Mouse (Mus musculus): ENCODE measurements around the gene Wdr31. TPM values are rescaled to one million over a fixed set of nuclear protein-coding genes. Genes with fewer than 3 reads are reported as not detected.

Wdr31 gene
- total and polyA plus RNA-seq, 2 experiments from 2014 or later: 9.5 to 20.0 TPM

- Histone ChIP-seq H3K36me3 (ENCODE audit: insufficient read depth) (peaks cover 12% of the 10 kb centered on the region), H3K4me3 (ENCODE audit: low read depth, low read length) (no peak overlapping the region), H3K9ac (no peak overlapping the region), H3K27ac (ENCODE audit: low read depth, low read length) (no peak overlapping the region), H3K9me3 (ENCODE audit: low read length) (no peaks in the 10 kb centered on the region), H3K4me2 (ENCODE audit: low read depth) (no peak overlapping the region), H3K27me3 (ENCODE audit: insufficient read depth, low read length) (no peaks in the 10 kb centered on the region), H3K4me1 (ENCODE audit: insufficient read depth) (peaks cover 5% of the 10 kb centered on the region; the same call in 1 of the 2 replicates)
- TF ChIP-seq CTCF (IDR thresholded peaks at IDR 0.05; ENCODE audit: low read depth): no peak
- no peak for DNase-seq
- 0 out of 2 replicates have a peak, but pooled peaks have one; percentile 28 for ATAC-seq
- WGBS: 46% methylated on average over 8 of the region's 8 CpGs
Observed at GRCm38 (mm10) chr4:62496815-62497214, 26.1 kb upstream of the Wdr31 start.

- no peak for DNase-seq
- ATAC-seq: no peak
- Histone ChIP-seq H3K27me3 (ENCODE audit: insufficient read depth, low read length) (no peaks in the 10 kb centered on the region), H3K4me2 (ENCODE audit: low read depth) (no peak overlapping the region), H3K9ac (no peak overlapping the region), H3K27ac (ENCODE audit: low read depth, low read length) (no peak overlapping the region), H3K36me3 (ENCODE audit: insufficient read depth) (peaks cover 12% of the 10 kb centered on the region), H3K4me1 (ENCODE audit: insufficient read depth) (no peaks in the 10 kb centered on the region), H3K9me3 (ENCODE audit: low read length) (no peaks in the 10 kb centered on the region), H3K4me3 (ENCODE audit: low read depth, low read length) (no peak overlapping the region)
- no peak for TF ChIP-seq CTCF (IDR thresholded peaks at IDR 0.05; ENCODE audit: low read depth)
- WGBS: 73% methylated on average over 8 of the region's 8 CpGs
Observed at GRCm38 (mm10) chr4:62495946-62496345, 25.2 kb upstream of the Wdr31 start.

GRCm38 (mm10) chr4:62494230-62494629 is 23.5 kb upstream of the Wdr31 start:
- Histone ChIP-seq H3K36me3 (ENCODE audit: insufficient read depth) (peaks cover 8% of the 10 kb centered on the region; the same call in 1 of the 2 replicates), H3K9me3 (ENCODE audit: low read length) (no peaks in the 10 kb centered on the region), H3K27me3 (ENCODE audit: insufficient read depth, low read length) (no peaks in the 10 kb centered on the region), H3K4me2 (ENCODE audit: low read depth) (no peak overlapping the region), H3K4me3 (ENCODE audit: low read depth, low read length) (no peak overlapping the region), H3K9ac (no peak overlapping the region), H3K4me1 (ENCODE audit: insufficient read depth) (no peaks in the 10 kb centered on the region), H3K27ac (ENCODE audit: low read depth, low read length) (no peak overlapping the region)
- no peak for TF ChIP-seq CTCF (IDR thresholded peaks at IDR 0.05; ENCODE audit: low read depth)
- 70% methylated on average over 9 of the region's 9 CpGs for WGBS
- ATAC-seq (no peak), DNase-seq (no peak)

- DNase-seq (no peak), ATAC-seq (0 out of 2 replicates have a peak, but pooled peaks have one; percentile 18)
- no peaks in the 10 kb centered on the region for H3K27me3 ChIP-seq (ENCODE audit: insufficient read depth, low read length)
- 80% methylated on average over 2 of the region's 2 CpGs for WGBS
- no peaks in the 10 kb centered on the region for H3K36me3 ChIP-seq (ENCODE audit: insufficient read depth)
- no peaks in the 10 kb centered on the region for H3K9me3 ChIP-seq (ENCODE audit: low read length)
- H3K4me2 ChIP-seq (ENCODE audit: low read depth): no peak overlapping the region
- no peak overlapping the region for H3K9ac ChIP-seq
- H3K4me1 ChIP-seq (ENCODE audit: insufficient read depth): no peaks in the 10 kb centered on the region
- H3K4me3 ChIP-seq (ENCODE audit: low read depth, low read length): no peak overlapping the region
- H3K27ac ChIP-seq (ENCODE audit: low read depth, low read length): no peak overlapping the region
- TF ChIP-seq CTCF (IDR thresholded peaks at IDR 0.05; ENCODE audit: low read depth): no peak
Observed at GRCm38 (mm10) chr4:62492682-62493081, 22.0 kb upstream of the Wdr31 start.

GRCm38 (mm10) chr4:62487914-62488313 is 17.2 kb upstream of the Wdr31 start:
- Histone ChIP-seq H3K4me3 (ENCODE audit: low read depth, low read length) (no peak overlapping the region), H3K9me3 (ENCODE audit: low read length) (no peaks in the 10 kb centered on the region), H3K36me3 (ENCODE audit: insufficient read depth) (no peaks in the 10 kb centered on the region), H3K27ac (ENCODE audit: low read depth, low read length) (no peak overlapping the region), H3K9ac (no peak overlapping the region), H3K4me2 (ENCODE audit: low read depth) (no peak overlapping the region), H3K4me1 (ENCODE audit: insufficient read depth) (no peaks in the 10 kb centered on the region), H3K27me3 (ENCODE audit: insufficient read depth, low read length) (no peaks in the 10 kb centered on the region)
- DNase-seq: no peak
- no peak for TF ChIP-seq CTCF (IDR thresholded peaks at IDR 0.05; ENCODE audit: low read depth)
- 80% methylated on average over 2 of the region's 2 CpGs for WGBS
- no peak for ATAC-seq

- no peak for DNase-seq
- H3K9ac ChIP-seq: no peak overlapping the region
- H3K4me2 ChIP-seq (ENCODE audit: low read depth): no peak overlapping the region
- no peak overlapping the region for H3K27ac ChIP-seq (ENCODE audit: low read depth, low read length)
- ATAC-seq: no peak
- H3K36me3 ChIP-seq (ENCODE audit: insufficient read depth): no peaks in the 10 kb centered on the region
- no peak overlapping the region for H3K4me3 ChIP-seq (ENCODE audit: low read depth, low read length)
- no peaks in the 10 kb centered on the region for H3K9me3 ChIP-seq (ENCODE audit: low read length)
- 95% methylated on average over 5 of the region's 5 CpGs for WGBS
- H3K27me3 ChIP-seq (ENCODE audit: insufficient read depth, low read length): no peaks in the 10 kb centered on the region
- H3K4me1 ChIP-seq (ENCODE audit: insufficient read depth): no peaks in the 10 kb centered on the region
- TF ChIP-seq CTCF (IDR thresholded peaks at IDR 0.05; ENCODE audit: low read depth): no peak
Observed at GRCm38 (mm10) chr4:62487172-62487571, 16.5 kb upstream of the Wdr31 start.

GRCm38 (mm10) chr4:62486162-62486696 is 15.5 kb upstream of the Wdr31 start:
- Histone ChIP-seq H3K4me1 (ENCODE audit: insufficient read depth) (no peaks in the 10 kb centered on the region), H3K36me3 (ENCODE audit: insufficient read depth) (no peaks in the 10 kb centered on the region), H3K9ac (no peak overlapping the region), H3K27me3 (ENCODE audit: insufficient read depth, low read length) (0 out of 2 replicates have a peak, but pooled peaks cover 3% of the 10 kb centered on the region), H3K4me3 (ENCODE audit: low read depth, low read length) (no peak overlapping the region), H3K9me3 (ENCODE audit: low read length) (no peaks in the 10 kb centered on the region), H3K27ac (ENCODE audit: low read depth, low read length) (no peak overlapping the region), H3K4me2 (ENCODE audit: low read depth) (no peak overlapping the region)
- TF ChIP-seq CTCF (IDR thresholded peaks at IDR 0.05; ENCODE audit: low read depth): no peak
- no peak for ATAC-seq
- no peak for DNase-seq
- WGBS: 88% methylated on average over 15 of the region's 15 CpGs
